Mouse (Mus musculus) heart, adult 2 months (tissue): ENCODE data around the gene Prdx1. TPM values are rescaled to one million over a fixed set of nuclear protein-coding genes. Genes with fewer than 3 reads are reported as not detected.

Experiments
- DNase-seq, 2 experiments: peaks; one replicate each; pipeline ENCODE4 v3.0.0; 2021
- H3K27ac ChIP-seq: fragments of 200-600 bp; 2 replicates; pipeline ENCODE4 v1.8.1; 2022
- H3K27me3 ChIP-seq: fragments of 200-500 bp; 2 replicates; pipeline ENCODE4 v1.6.1; 2012; ENCODE audit warnings: mild to moderate bottlenecking, low read length, inconsistent platforms, mixed read lengths; ENCODE audit not compliant: control insufficient read depth, insufficient read depth
- H3K36me3 ChIP-seq: fragments of 200-500 bp; 2 replicates; pipeline ENCODE4 v1.6.1; 2012; ENCODE audit warnings: low read length, inconsistent platforms; ENCODE audit not compliant: control insufficient read depth, insufficient read depth
- H3K4me1 ChIP-seq: fragments of 200-500 bp; 2 replicates; pipeline ENCODE4 v1.6.1; 2011; ENCODE audit warnings: low read length; ENCODE audit not compliant: control insufficient read depth, insufficient read depth
- H3K4me3 ChIP-seq: fragments of 200-600 bp; 2 replicates; pipeline ENCODE4 v1.8.1; 2022
- H3K79me2 ChIP-seq: fragments of 200-500 bp; replicated peaks from 2 replicates; pipeline ENCODE4 v1.6.1; 2012; ENCODE audit warnings: mild to moderate bottlenecking, inconsistent platforms, low read length, moderate library complexity, mixed read lengths; ENCODE audit not compliant: control insufficient read depth, insufficient read depth
- H3K9ac ChIP-seq: fragments of 200-500 bp; 2 replicates; pipeline ENCODE4 v1.6.1; 2012; ENCODE audit warnings: low read depth, mild to moderate bottlenecking, control low read depth, inconsistent platforms, low read length, mixed read lengths
- CTCF ChIP-seq: fragments of 200-600 bp; IDR thresholded peaks from 2 replicates; pipeline ENCODE4 v1.8.1; 2022; ENCODE audit warnings: antibody characterized with exemption, mild to moderate bottlenecking, moderate library complexity
- EP300 ChIP-seq: fragments of 200-500 bp; IDR thresholded peaks from 2 replicates; pipeline ENCODE4 v1.6.1; 2011; ENCODE audit warnings: low read depth, low read length, control low read depth; ENCODE audit not compliant: insufficient read depth
- POLR2A ChIP-seq: fragments of 200-500 bp; IDR thresholded peaks from 2 replicates; pipeline ENCODE4 v1.6.1; 2011; ENCODE audit warnings: mild to moderate bottlenecking, low read depth, low read length, control low read depth; ENCODE audit not compliant: insufficient read depth
- WGBS: fragments of 180-500 bp; shearing (Covaris S2); methylation state at CpG from one replicate; pipeline ENCODE4 v1.1.7; 2018; 5-methylcytosine and 5-hydroxymethylcytosine counted together
- intact Hi-C: fragments of 180-260 bp; cut with DNase I; formaldehyde crosslinking; loops from one replicate; pipeline ENCODE4 v1.15.1; 2025
- polyA plus RNA-seq: library from polyadenylated mRNA; depleted of rRNA; stranded (reverse); fragments of >200 nt; gene quantifications from 2 replicates; pipeline ENCODE4 v1.2.3, GENCODE M21; 2012; rRNA removed
- total RNA-seq, 2 experiments: library from RNA; stranded (reverse); gene quantifications; 2 replicates each; pipeline ENCODE4 v1.2.3; 2021

Prdx1 gene
- total and polyA plus RNA-seq, 3 experiments = 168 to 516 (median 447) TPM

DNA sequence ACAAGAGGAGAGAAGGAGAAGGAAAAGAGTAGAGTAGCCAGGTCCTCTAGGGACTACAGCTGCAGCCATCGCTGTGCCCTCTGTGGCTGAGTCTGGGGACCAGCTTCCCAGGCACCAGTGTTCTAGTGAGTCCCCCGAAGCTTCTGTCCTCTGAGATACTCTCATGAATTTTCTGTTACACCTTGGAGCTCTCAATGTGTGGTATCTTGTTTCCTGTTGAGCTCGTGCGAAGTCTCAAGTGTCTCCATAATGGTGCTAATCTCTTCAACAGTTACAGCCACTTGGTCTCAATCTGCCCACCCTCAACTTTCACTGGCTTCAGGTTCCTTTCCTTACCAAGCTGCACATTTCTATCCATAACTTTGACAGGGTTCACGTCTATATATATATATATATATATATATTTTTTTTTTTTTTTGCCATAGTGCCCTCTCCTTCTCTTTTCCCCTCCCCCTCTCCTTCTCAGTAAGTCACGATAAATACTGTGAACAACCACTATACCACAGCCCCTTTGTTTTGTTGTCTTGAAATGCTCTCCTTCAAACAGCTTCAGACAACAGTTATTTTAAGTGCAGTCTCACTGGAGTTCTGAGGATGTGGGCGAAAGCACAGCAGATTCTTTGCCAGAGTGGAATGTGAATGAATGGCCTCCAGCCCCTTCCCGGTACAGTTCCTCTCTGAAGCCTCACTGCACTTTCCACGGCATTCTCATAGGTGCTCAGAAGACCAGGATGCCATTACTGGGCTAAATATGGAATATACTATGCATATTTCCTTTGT lies 53.8 kb downstream of the Prdx1 start:
- Histone ChIP-seq H3K4me3 (no peak overlapping the region), H3K4me1 (no peaks in the 10 kb centered on the region), H3K79me2 (no peaks in the 10 kb centered on the region), H3K27me3 (no peaks in the 10 kb centered on the region), H3K9ac (no peak overlapping the region), H3K27ac (no peak overlapping the region), H3K36me3 (no peaks in the 10 kb centered on the region)
- WGBS = 60% methylated on average over 9 of the region's 9 CpGs
- no peak for DNase-seq
- no peak for TF ChIP-seq POLR2A
- TF ChIP-seq CTCF = no peak
- no peak for TF ChIP-seq EP300
- intact Hi-C loops = no loop called here

DNA sequence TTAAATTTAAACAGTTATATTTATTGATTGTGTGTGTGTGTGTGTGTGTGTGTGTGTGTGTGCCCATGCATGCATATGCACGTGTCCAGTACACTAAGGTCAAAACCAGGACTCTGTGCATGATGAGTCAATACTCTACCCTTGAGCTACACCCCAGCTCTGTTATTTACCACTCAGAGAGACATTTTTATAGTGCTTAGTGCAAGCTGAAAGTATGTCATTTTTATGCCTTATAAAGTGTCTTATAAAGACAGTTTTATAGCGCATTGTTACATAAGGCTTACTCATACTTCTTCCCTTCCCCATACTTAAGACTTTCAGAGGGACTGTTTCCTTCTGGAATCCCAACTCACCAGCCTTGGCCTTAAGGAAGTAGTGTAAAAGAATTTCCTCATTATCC lies 64.4 kb downstream of the Prdx1 start:
- H3K4me3 ChIP-seq = no peak overlapping the region
- intact Hi-C loops = no loop called here
- no peaks in the 10 kb centered on the region for H3K27me3 ChIP-seq
- H3K36me3 ChIP-seq = no peaks in the 10 kb centered on the region
- no peaks in the 10 kb centered on the region for H3K79me2 ChIP-seq
- no peak overlapping the region for H3K27ac ChIP-seq
- H3K9ac ChIP-seq = no peak overlapping the region
- no peak for DNase-seq
- WGBS = 75% methylated on average over 2 of the region's 2 CpGs
- H3K4me1 ChIP-seq = no peaks in the 10 kb centered on the region
- TF ChIP-seq CTCF (no peak), EP300 (no peak), POLR2A (no peak)

Other genes starting within 250 kb of the Prdx1 start
- gene Mast2, start 221.4 kb upstream of the Prdx1 start, total RNA-seq = 100 to 1,000 TPM; 108 to 136 TPM
- 144 and 149 TPM in 2 replicates for gene Mast2, start 221.4 kb upstream of the Prdx1 start, polyA plus RNA-seq
- gene Ipp, start 178.0 kb upstream of the Prdx1 start, total RNA-seq = 10 to 100 TPM; 14.8 to 15.1 TPM
- gene Ipp, start 178.0 kb upstream of the Prdx1 start, polyA plus RNA-seq = 3.5 and 6.9 TPM in 2 replicates
- 10 to 100 TPM; 24.8 to 30.5 TPM for gene Tmem69, start 129.6 kb upstream of the Prdx1 start, total RNA-seq
- 12.0 and 19.1 TPM in 2 replicates for gene Tmem69, start 129.6 kb upstream of the Prdx1 start, polyA plus RNA-seq
- gene Gpbp1l1, start 127.9 kb upstream of the Prdx1 start, total RNA-seq = 10 to 100 TPM; 57.9 to 65.9 TPM
- gene Gpbp1l1, start 127.9 kb upstream of the Prdx1 start, polyA plus RNA-seq = 37.7 and 55.3 TPM in 2 replicates
- 1 to 10 TPM; 2.9 to 3.4 TPM for gene Ccdc17, start 88.9 kb upstream of the Prdx1 start, total RNA-seq
- gene Ccdc17, start 88.9 kb upstream of the Prdx1 start, polyA plus RNA-seq = 4.5 and 8.1 TPM in 2 replicates
- gene Nasp, start 57.6 kb upstream of the Prdx1 start, total RNA-seq = 10 to 100 TPM; 16.9 to 18.3 TPM
- gene Nasp, start 57.6 kb upstream of the Prdx1 start, polyA plus RNA-seq = 3.0 and 7.1 TPM in 2 replicates
- gene Akr1a1, start 33.9 kb upstream of the Prdx1 start, total RNA-seq = 100 to 1,000 TPM; 281 to 289 TPM
- 247 and 371 TPM in 2 replicates for gene Akr1a1, start 33.9 kb upstream of the Prdx1 start, polyA plus RNA-seq
- 10 to 100 TPM; 55.6 to 66.3 TPM for gene Mmachc, start 22.9 kb downstream of the Prdx1 start, total RNA-seq
- 66.8 and 95.1 TPM in 2 replicates for gene Mmachc, start 22.9 kb downstream of the Prdx1 start, polyA plus RNA-seq
- 1 to 10 TPM; 4.3 to 5.5 TPM for gene Ccdc163, start 23.0 kb downstream of the Prdx1 start, total RNA-seq
- gene Ccdc163, start 23.0 kb downstream of the Prdx1 start, polyA plus RNA-seq = 17.2 and 30.9 TPM in 2 replicates
- gene Tesk2, start 35.4 kb downstream of the Prdx1 start, total RNA-seq = 1 to 10 TPM; 1.6 to 2.3 TPM
- gene Tesk2, start 35.4 kb downstream of the Prdx1 start, polyA plus RNA-seq = 1.5 and 3.0 TPM in 2 replicates
- 1 to 10 TPM; 5.7 to 8.6 TPM for gene Toe1, start 122.1 kb downstream of the Prdx1 start, total RNA-seq
- 12.3 and 15.3 TPM in 2 replicates for gene Toe1, start 122.1 kb downstream of the Prdx1 start, polyA plus RNA-seq
- gene Mutyh, start 122.2 kb downstream of the Prdx1 start, total RNA-seq = 1 to 10 TPM; 1.2 to 1.5 TPM
- gene Mutyh, start 122.2 kb downstream of the Prdx1 start, polyA plus RNA-seq = 3.5 and 3.7 TPM in 2 replicates
- gene Hpdl, start 136.2 kb downstream of the Prdx1 start, total RNA-seq = 1 to 10 TPM; 3.9 to 4.8 TPM
- 4.0 and 4.3 TPM in 2 replicates for gene Hpdl, start 136.2 kb downstream of the Prdx1 start, polyA plus RNA-seq
- gene Zswim5, start 191.8 kb downstream of the Prdx1 start, total RNA-seq = 1 to 10 TPM; 1.0 TPM
- gene Zswim5, start 191.8 kb downstream of the Prdx1 start, polyA plus RNA-seq = 0.86 and 1.4 TPM in 2 replicates